Mouse (Mus musculus) megakaryocyte-erythroid progenitor cell, adult 5-6 weeks (primary cell): ENCODE results near the gene Olfr90. TPM values are rescaled to one million over a fixed set of nuclear protein-coding genes. Genes with fewer than 3 reads are reported as not detected.

Experiments
- total RNA-seq, 2 experiments: library from RNA; stranded (forward) in 1 of 2; stranded (reverse) in 1 of 2; fragments of 200-1000, 215-1000 nt in 1 of 2; fragments of >200 nt in 1 of 2; fragmentation: Nextera tagmentation in 1 of 2; gene quantifications; 2 replicates each; pipeline ENCODE4 v1.2.3; 2014 to 2017

The Olfr90 gene
- total RNA-seq, 2 experiments from 2014 or later = not detected

Other genes with a start within 250 kb of the Olfr90 start
- gene Trim15, start 221.3 kb downstream of the Olfr90 start, total RNA-seq (2014; fragmentation: Nextera tagmentation) = not detected in 2 replicates
- gene Trim15, start 221.3 kb downstream of the Olfr90 start, total RNA-seq (2017) = not detected in 2 replicates
- gene Trim10, start 218.9 kb downstream of the Olfr90 start, total RNA-seq (2014; fragmentation: Nextera tagmentation) = 7.5 and 9.6 TPM in 2 replicates
- gene Trim10, start 218.9 kb downstream of the Olfr90 start, total RNA-seq (2017) = 13.8 and 24.1 TPM in 2 replicates
- gene Trim40, start 198.4 kb downstream of the Olfr90 start, total RNA-seq (2014; fragmentation: Nextera tagmentation) = not detected in 2 replicates
- not detected in 2 replicates for gene Trim40, start 198.4 kb downstream of the Olfr90 start, total RNA-seq (2017)
- not detected in 2 replicates for gene Trim31, start 190.4 kb downstream of the Olfr90 start, total RNA-seq (2014; fragmentation: Nextera tagmentation)
- gene Trim31, start 190.4 kb downstream of the Olfr90 start, total RNA-seq (2017) = not detected in 2 replicates
- gene Rnf39, start 145.6 kb downstream of the Olfr90 start, total RNA-seq (2014; fragmentation: Nextera tagmentation) = not detected in 2 replicates
- not detected in 2 replicates for gene Rnf39, start 145.6 kb downstream of the Olfr90 start, total RNA-seq (2017)
- 61.5 and 88.0 TPM in 2 replicates for gene Ppp1r11, start 136.8 kb downstream of the Olfr90 start, total RNA-seq (2014; fragmentation: Nextera tagmentation)
- 53.8 and 72.8 TPM in 2 replicates for gene Ppp1r11, start 136.8 kb downstream of the Olfr90 start, total RNA-seq (2017)
- 47.7 and 94.1 TPM in 2 replicates for gene Znrd1, start 129.9 kb downstream of the Olfr90 start, total RNA-seq (2014; fragmentation: Nextera tagmentation)
- 17.7 and 35.3 TPM in 2 replicates for gene Znrd1, start 129.9 kb downstream of the Olfr90 start, total RNA-seq (2017)
- 1.4 and 13.1 TPM in 2 replicates for gene Znrd1as, start 129.9 kb downstream of the Olfr90 start, total RNA-seq (2014; fragmentation: Nextera tagmentation)
- gene Znrd1as, start 129.9 kb downstream of the Olfr90 start, total RNA-seq (2017) = 11.4 and 23.7 TPM in 2 replicates
- gene 2410137M14Rik, start 107.3 kb downstream of the Olfr90 start, total RNA-seq (2014; fragmentation: Nextera tagmentation) = not detected in 2 replicates
- not detected in 2 replicates for gene 2410137M14Rik, start 107.3 kb downstream of the Olfr90 start, total RNA-seq (2017)
- not detected in 2 replicates for gene H2-M5, start 99.0 kb downstream of the Olfr90 start, total RNA-seq (2014; fragmentation: Nextera tagmentation)
- gene H2-M5, start 99.0 kb downstream of the Olfr90 start, total RNA-seq (2017) = not detected in 2 replicates
- gene Zfp57, start 87.3 kb downstream of the Olfr90 start, total RNA-seq (2014; fragmentation: Nextera tagmentation) = 0.87 TPM in 1 of 2 replicates, not detected in the other
- 0.08 TPM in 1 of 2 replicates, not detected in the other for gene Zfp57, start 87.3 kb downstream of the Olfr90 start, total RNA-seq (2017)
- not detected in 2 replicates for gene Mog, start 65.1 kb downstream of the Olfr90 start, total RNA-seq (2014; fragmentation: Nextera tagmentation)
- not detected in 2 replicates for gene Mog, start 65.1 kb downstream of the Olfr90 start, total RNA-seq (2017)
- 9.1 and 11.1 TPM in 2 replicates for gene Gabbr1, start 42.5 kb downstream of the Olfr90 start, total RNA-seq (2014; fragmentation: Nextera tagmentation)
- 0.91 and 0.99 TPM in 2 replicates for gene Gabbr1, start 42.5 kb downstream of the Olfr90 start, total RNA-seq (2017)
- not detected in 2 replicates for gene Olfr91, start 9.8 kb upstream of the Olfr90 start, total RNA-seq (2014; fragmentation: Nextera tagmentation)
- not detected in 2 replicates for gene Olfr91, start 9.8 kb upstream of the Olfr90 start, total RNA-seq (2017)
- not detected in 2 replicates for gene Olfr92, start 31.6 kb upstream of the Olfr90 start, total RNA-seq (2014; fragmentation: Nextera tagmentation)
- gene Olfr92, start 31.6 kb upstream of the Olfr90 start, total RNA-seq (2017) = not detected in 2 replicates
- gene Olfr93, start 73.0 kb upstream of the Olfr90 start, total RNA-seq (2014; fragmentation: Nextera tagmentation) = not detected in 2 replicates
- not detected in 2 replicates for gene Olfr93, start 73.0 kb upstream of the Olfr90 start, total RNA-seq (2017)
- not detected in 2 replicates for gene Ubd, start 105.4 kb upstream of the Olfr90 start, total RNA-seq (2014; fragmentation: Nextera tagmentation)
- gene Ubd, start 105.4 kb upstream of the Olfr90 start, total RNA-seq (2017) = 0.88 TPM in 1 of 2 replicates, not detected in the other
- gene Olfr94, start 112.5 kb upstream of the Olfr90 start, total RNA-seq (2014; fragmentation: Nextera tagmentation) = not detected in 2 replicates
- gene Olfr94, start 112.5 kb upstream of the Olfr90 start, total RNA-seq (2017) = not detected in 2 replicates
- not detected in 2 replicates for gene Olfr95, start 124.6 kb upstream of the Olfr90 start, total RNA-seq (2014; fragmentation: Nextera tagmentation)
- gene Olfr95, start 124.6 kb upstream of the Olfr90 start, total RNA-seq (2017) = not detected in 2 replicates
- gene Olfr96, start 131.6 kb upstream of the Olfr90 start, total RNA-seq (2014; fragmentation: Nextera tagmentation) = not detected in 2 replicates
- not detected in 2 replicates for gene Olfr96, start 131.6 kb upstream of the Olfr90 start, total RNA-seq (2017)
- gene Olfr97, start 148.8 kb upstream of the Olfr90 start, total RNA-seq (2014; fragmentation: Nextera tagmentation) = not detected in 2 replicates
- gene Olfr97, start 148.8 kb upstream of the Olfr90 start, total RNA-seq (2017) = not detected in 2 replicates
- gene Olfr98, start 175.2 kb upstream of the Olfr90 start, total RNA-seq (2014; fragmentation: Nextera tagmentation) = not detected in 2 replicates
- not detected in 2 replicates for gene Olfr98, start 175.2 kb upstream of the Olfr90 start, total RNA-seq (2017)
- gene H2-M3, start 181.7 kb upstream of the Olfr90 start, total RNA-seq (2014; fragmentation: Nextera tagmentation) = 5.7 and 6.3 TPM in 2 replicates
- gene H2-M3, start 181.7 kb upstream of the Olfr90 start, total RNA-seq (2017) = 3.8 and 9.0 TPM in 2 replicates
- gene Olfr99, start 195.0 kb upstream of the Olfr90 start, total RNA-seq (2014; fragmentation: Nextera tagmentation) = not detected in 2 replicates
- not detected in 2 replicates for gene Olfr99, start 195.0 kb upstream of the Olfr90 start, total RNA-seq (2017)
- gene Olfr101, start 215.8 kb upstream of the Olfr90 start, total RNA-seq (2014; fragmentation: Nextera tagmentation) = not detected in 2 replicates
- gene Olfr101, start 215.8 kb upstream of the Olfr90 start, total RNA-seq (2017) = not detected in 2 replicates
- gene Olfr102, start 228.6 kb upstream of the Olfr90 start, total RNA-seq (2014; fragmentation: Nextera tagmentation) = not detected in 2 replicates
- gene Olfr102, start 228.6 kb upstream of the Olfr90 start, total RNA-seq (2017) = not detected in 2 replicates